Mouse (Mus musculus): ENCODE results near the gene Fam186a.
"Not testable (repeated sequence)": the region's sequence is repeated elsewhere in the genome, so short reads cannot be mapped to it uniquely, and the experiment has no call there.

The Fam186a gene

GRCm38 (mm10) chr15:99966961-99967360 is at the start of gene Fam186a:
Fam186a (minus strand) TSS chr15:99967061.
- DNase-seq: no peak

GRCm38 (mm10) chr15:100006180-100006579 is 39.3 kb upstream of the Fam186a start:
- no peak for DNase-seq

GRCm38 (mm10) chr15:100004677-100005273 is 37.9 kb upstream of the Fam186a start:
- DNase-seq: no peak

GRCm38 (mm10) chr15:99999390-99999789 is 32.5 kb upstream of the Fam186a start:
- no peak for DNase-seq

GRCm38 (mm10) chr15:99997114-99997804 is 30.4 kb upstream of the Fam186a start:
- DNase-seq: no peak

GRCm38 (mm10) chr15:99993100-99993499 is 26.2 kb upstream of the Fam186a start:
- DNase-seq: no peak

GRCm38 (mm10) chr15:99979715-99980114 is 12.9 kb upstream of the Fam186a start:
- DNase-seq: no peak

GRCm38 (mm10) chr15:99979266-99979665 is 12.4 kb upstream of the Fam186a start:
- no peak for DNase-seq

- not testable (repeated sequence) for DNase-seq
These were observed 9.3 kb upstream of the Fam186a start for GRCm38 (mm10) chr15:99976121-99976520.

GRCm38 (mm10) chr15:99974476-99975220 is 7.8 kb upstream of the Fam186a start:
- DNase-seq: no peak

GRCm38 (mm10) chr15:99972989-99973911 is 6.4 kb upstream of the Fam186a start:
- peak; percentile 60 for DNase-seq

GRCm38 (mm10) chr15:99972361-99972988 is 5.6 kb upstream of the Fam186a start:
- DNase-seq: peak; percentile 89

GRCm38 (mm10) chr15:99970606-99971005 is 3.7 kb upstream of the Fam186a start:
- DNase-seq: no peak

GRCm38 (mm10) chr15:99969765-99970164 is 2.9 kb upstream of the Fam186a start, which contains the start of gene Larp4:
Larp4 (plus strand) TSS chr15:99970065.
- DNase-seq: not testable (repeated sequence)

GRCm38 (mm10) chr15:99965103-99965775 is 1.6 kb downstream of the Fam186a start:
- DNase-seq: no peak

GRCm38 (mm10) chr15:99955324-99955723 is 11.5 kb downstream of the Fam186a start:
- no peak for DNase-seq

GRCm38 (mm10) chr15:99940970-99941630 is 25.8 kb downstream of the Fam186a start:
- no peak for DNase-seq

GRCm38 (mm10) chr15:99940426-99940825 is 26.4 kb downstream of the Fam186a start:
- DNase-seq: peak; percentile 13

- DNase-seq: no peak
These were observed 29.0 kb downstream of the Fam186a start for GRCm38 (mm10) chr15:99937841-99938240.

GRCm38 (mm10) chr15:99936659-99937058 is 30.2 kb downstream of the Fam186a start:
- no peak for DNase-seq

GRCm38 (mm10) chr15:99934501-99934900 is 32.4 kb downstream of the Fam186a start:
- no peak for DNase-seq

Data from right cerebral cortex, postnatal 4 days (tissue).